In the genomic region with DNA sequence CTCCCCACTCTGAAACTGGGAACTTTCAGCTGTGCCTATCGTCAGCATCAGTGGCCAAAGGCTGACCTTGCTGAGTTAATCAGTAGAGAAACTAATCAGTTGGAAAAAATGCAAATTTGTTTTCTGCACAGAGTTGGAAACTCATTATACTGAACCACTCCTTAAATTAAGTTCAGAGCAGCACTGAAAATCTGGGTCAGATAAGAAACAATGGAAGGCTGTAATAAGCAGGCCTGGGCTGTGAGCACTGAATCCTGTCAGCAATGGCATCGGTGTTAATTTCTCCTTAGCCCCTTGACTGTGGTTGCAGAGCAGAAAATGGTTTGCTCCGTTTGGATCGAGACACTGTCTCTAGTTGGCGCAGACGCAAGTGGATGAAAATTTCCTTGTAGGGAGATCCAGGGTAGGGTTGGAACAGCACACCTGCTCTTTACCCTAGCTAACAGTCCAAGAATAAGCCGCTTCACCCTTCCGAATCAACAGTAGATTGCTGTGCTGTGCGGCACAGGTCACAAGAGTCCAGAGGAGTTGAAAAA, we compare ENCODE assay signal across 14 mouse cellular contexts.
A peak's percentile ranks its signal among the peaks of the same experiment; 100 is the strongest.
DNase-seq lines count a peak whose midpoint lies in the region; ATAC-seq lines count a peak whose summit lies in the region.
"Had no signal": no experiment of that assay in that cellular context is flagged by ENCODE, and none has a peak within 500 bp of the region (broad histone marks: within the 10 kb centered on the region; RNA-seq: fewer than 3 reads in every experiment).

No protein-coding gene starts in this region.

- 71% methylated on average over 9 of the region's 9 CpGs for WGBS in midbrain, embryonic 12.5 days
- 62% methylated on average over 9 of the region's 9 CpGs for WGBS in midbrain, embryonic 15.5 days
- WGBS in forebrain, embryonic 14.5 days: 24% methylated on average over 9 of the region's 9 CpGs
- WGBS in kidney, embryonic 14.5 days: 75% methylated on average over 9 of the region's 9 CpGs
- 68% methylated on average over 9 of the region's 9 CpGs for WGBS in stomach, embryonic 15.5 days

- no peak overlapping the region for H3K9ac ChIP-seq in midbrain, embryonic 12.5 days (replicated peaks)
- no peak overlapping the region for H3K9ac ChIP-seq in midbrain, embryonic 15.5 days
- no peak overlapping the region for H3K9ac ChIP-seq in forebrain, embryonic 14.5 days (ENCODE audit: low read length)
- no peak overlapping the region for H3K9ac ChIP-seq in kidney, embryonic 14.5 days (ENCODE audit: low read depth, low read length)
- no peak overlapping the region for H3K9ac ChIP-seq in stomach, embryonic 15.5 days
- H3K9ac ChIP-seq: heart, embryonic 12.5 days had no signal

- H3K4me1 ChIP-seq in midbrain, embryonic 12.5 days: peaks cover 8% of the 10 kb centered on the region
- no peaks in the 10 kb centered on the region; the same call in 1 of the 2 replicates for H3K4me1 ChIP-seq in midbrain, embryonic 15.5 days
- H3K4me1 ChIP-seq in forebrain, embryonic 14.5 days (ENCODE audit: control insufficient read depth, insufficient read depth, low read length): peaks cover 10% of the 10 kb centered on the region; the same call in 1 of the 2 replicates
- no peaks in the 10 kb centered on the region for H3K4me1 ChIP-seq in kidney, embryonic 14.5 days (ENCODE audit: control insufficient read depth, insufficient read depth, low read length)
- H3K4me1 ChIP-seq in stomach, embryonic 15.5 days: no peaks in the 10 kb centered on the region

- peak; percentile 77 for DNase-seq in forebrain, embryonic 14.5 days (ENCODE audit: low spot score)
- DNase-seq in adrenal gland, postnatal 4 days (ENCODE audit: low spot score in 2 of 2): no peak
- DNase-seq in urinary bladder, postnatal 10 days (ENCODE audit: low spot score): no peak
- DNase-seq: layer of hippocampus, postnatal 36 days; liver; thymus, postnatal 4 days had no signal

- no peak overlapping the region for H3K4me2 ChIP-seq in midbrain, embryonic 12.5 days (replicated peaks)
- no peak overlapping the region for H3K4me2 ChIP-seq in midbrain, embryonic 15.5 days
- H3K4me2 ChIP-seq in forebrain, embryonic 14.5 days (ENCODE audit: low read length): no peak overlapping the region
- no peak overlapping the region for H3K4me2 ChIP-seq in kidney, embryonic 14.5 days (replicated peaks; ENCODE audit: low read depth, low read length)
- no peak overlapping the region for H3K4me2 ChIP-seq in stomach, embryonic 15.5 days
- H3K4me2 ChIP-seq: heart, embryonic 12.5 days had no signal

- no peaks in the 10 kb centered on the region for H3K36me3 ChIP-seq in midbrain, embryonic 12.5 days
- H3K36me3 ChIP-seq in midbrain, embryonic 15.5 days (replicated peaks): no peaks in the 10 kb centered on the region
- H3K36me3 ChIP-seq in forebrain, embryonic 14.5 days (ENCODE audit: control insufficient read depth, insufficient read depth, low read length): no peaks in the 10 kb centered on the region
- no peaks in the 10 kb centered on the region for H3K36me3 ChIP-seq in kidney, embryonic 14.5 days (ENCODE audit: control insufficient read depth, insufficient read depth, low read length)
- no peaks in the 10 kb centered on the region for H3K36me3 ChIP-seq in stomach, embryonic 15.5 days
- H3K36me3 ChIP-seq: heart, embryonic 12.5 days had no signal

- no peak overlapping the region for H3K4me3 ChIP-seq in midbrain, embryonic 12.5 days
- H3K4me3 ChIP-seq in midbrain, embryonic 15.5 days: no peak overlapping the region
- no peak overlapping the region for H3K4me3 ChIP-seq in forebrain, embryonic 14.5 days (ENCODE audit: low read depth, low read length)
- no peak overlapping the region for H3K4me3 ChIP-seq in kidney, embryonic 14.5 days (ENCODE audit: low read length)
- no peak overlapping the region for H3K4me3 ChIP-seq in stomach, embryonic 15.5 days (replicated peaks)
- H3K4me3 ChIP-seq: heart, embryonic 12.5 days had no signal

- no peak for ATAC-seq in midbrain, embryonic 12.5 days (ENCODE audit: low FRiP score, low read depth)
- no peak for ATAC-seq in midbrain, embryonic 15.5 days (replicated peaks)
- peak; percentile 85 for ATAC-seq in forebrain, embryonic 14.5 days
- ATAC-seq in kidney, embryonic 14.5 days (ENCODE audit: low FRiP score, low TSS enrichment): peak; percentile 73; the same call in 1 of the 2 replicates
- ATAC-seq in stomach, embryonic 15.5 days (ENCODE audit: insufficient read depth, low FRiP score, low read depth): peak; percentile 63
- ATAC-seq: CD4-positive, CD25-positive, alpha-beta regulatory T cell, adult 4 months; inflammation-experienced regulatory T-cells, adult 6 months; lung, postnatal 0 days had no signal

- H3K27me3 ChIP-seq in midbrain, embryonic 12.5 days: no peaks in the 10 kb centered on the region
- no peaks in the 10 kb centered on the region for H3K27me3 ChIP-seq in midbrain, embryonic 15.5 days (replicated peaks)
- H3K27me3 ChIP-seq in forebrain, embryonic 14.5 days (replicated peaks; ENCODE audit: control insufficient read depth, insufficient read depth, low read length): no peaks in the 10 kb centered on the region
- no peaks in the 10 kb centered on the region for H3K27me3 ChIP-seq in kidney, embryonic 14.5 days (ENCODE audit: control insufficient read depth, insufficient read depth, low read length)
- no peaks in the 10 kb centered on the region for H3K27me3 ChIP-seq in stomach, embryonic 15.5 days (replicated peaks)
- H3K27me3 ChIP-seq: heart, embryonic 12.5 days had no signal

- 0 out of 2 replicates have a peak, but pooled peaks cover 3% of the 10 kb centered on the region for H3K9me3 ChIP-seq in midbrain, embryonic 12.5 days
- no peaks in the 10 kb centered on the region for H3K9me3 ChIP-seq in midbrain, embryonic 15.5 days
- H3K9me3 ChIP-seq in forebrain, embryonic 14.5 days (replicated peaks; ENCODE audit: control insufficient read depth, low read length): no peaks in the 10 kb centered on the region
- H3K9me3 ChIP-seq in kidney, embryonic 14.5 days (ENCODE audit: control insufficient read depth, low read length): no peaks in the 10 kb centered on the region
- H3K9me3 ChIP-seq in stomach, embryonic 15.5 days: no peaks in the 10 kb centered on the region

- peak overlapping the region; percentile 25 for H3K27ac ChIP-seq in midbrain, embryonic 12.5 days (replicated peaks)
- H3K27ac ChIP-seq in midbrain, embryonic 15.5 days: no peak overlapping the region
- peak overlapping the region; percentile 63; the same call in 1 of the 2 replicates for H3K27ac ChIP-seq in forebrain, embryonic 14.5 days (ENCODE audit: low read depth, low read length)
- H3K27ac ChIP-seq in kidney, embryonic 14.5 days (ENCODE audit: low read depth, low read length): peak overlapping the region; percentile 60
- H3K27ac ChIP-seq in stomach, embryonic 15.5 days: no peak overlapping the region

Comparison
In these comparisons a context has a peak if more than half of its experiments do, and no peak if none do; other contexts are left out.
1. H3K27ac ChIP-seq: peak in midbrain, embryonic 12.5 days (single experiment), forebrain, embryonic 14.5 days (single experiment) and kidney, embryonic 14.5 days (single experiment); none in midbrain, embryonic 15.5 days (single experiment) and stomach, embryonic 15.5 days (single experiment).
2. ATAC-seq: peak in forebrain, embryonic 14.5 days (single experiment), kidney, embryonic 14.5 days (single experiment) and stomach, embryonic 15.5 days (single experiment); none in midbrain, embryonic 12.5 days (single experiment) and midbrain, embryonic 15.5 days (single experiment).